Mouse (Mus musculus) telencephalon, adult 2 months (tissue): ENCODE measurements around the gene Ppm1g.

ENCODE experiments used
- DNase-seq: peaks from one replicate; pipeline ENCODE4 v3.0.0-alpha.2; 2011; ENCODE audit warnings: low read depth, low spot score

Ppm1g gene

DNA sequence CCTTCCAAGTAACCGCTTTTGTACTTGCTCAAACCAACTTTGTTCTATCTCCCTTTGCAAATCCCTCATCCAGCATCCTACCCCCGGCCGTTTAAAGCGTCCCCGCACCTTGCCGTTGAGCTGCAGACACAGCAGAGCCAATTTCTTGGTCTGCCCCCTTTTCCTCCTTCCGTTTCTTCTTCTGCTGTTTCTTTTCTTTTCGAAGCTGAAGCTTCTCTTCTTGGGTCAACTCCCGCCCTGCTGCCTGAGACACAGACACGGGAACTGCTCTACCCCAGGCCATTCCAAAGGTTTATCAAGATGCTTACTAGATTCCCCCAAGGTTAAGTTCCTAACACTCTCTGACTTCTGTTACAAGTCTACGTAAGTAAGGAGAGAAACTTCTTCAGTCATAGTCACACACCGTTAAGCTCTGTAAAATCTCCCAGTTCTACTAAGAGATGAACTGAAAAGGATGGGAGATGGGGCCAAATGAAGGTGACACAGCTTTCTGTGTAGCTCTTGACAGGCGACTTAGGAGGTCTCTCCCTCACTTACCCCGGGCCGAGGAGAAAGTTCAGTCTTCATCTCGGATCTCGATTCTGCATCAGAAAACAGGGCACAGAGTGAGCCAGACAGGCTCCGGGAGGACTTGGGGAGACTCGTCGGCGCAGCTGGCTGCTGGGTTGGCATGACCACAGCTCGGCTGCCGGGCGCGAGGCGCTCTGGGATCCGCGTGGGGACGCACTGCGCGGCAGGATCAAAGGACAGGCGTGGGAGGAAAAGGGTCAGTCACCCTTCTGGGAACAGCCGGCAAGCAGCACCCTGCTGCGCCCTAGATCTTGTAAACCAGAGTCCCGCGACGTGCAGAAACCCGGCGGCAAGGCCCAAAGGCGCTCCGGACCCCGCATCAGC, 28.2 kb downstream of the Ppm1g start:
- DNase-seq: no peak

DNA sequence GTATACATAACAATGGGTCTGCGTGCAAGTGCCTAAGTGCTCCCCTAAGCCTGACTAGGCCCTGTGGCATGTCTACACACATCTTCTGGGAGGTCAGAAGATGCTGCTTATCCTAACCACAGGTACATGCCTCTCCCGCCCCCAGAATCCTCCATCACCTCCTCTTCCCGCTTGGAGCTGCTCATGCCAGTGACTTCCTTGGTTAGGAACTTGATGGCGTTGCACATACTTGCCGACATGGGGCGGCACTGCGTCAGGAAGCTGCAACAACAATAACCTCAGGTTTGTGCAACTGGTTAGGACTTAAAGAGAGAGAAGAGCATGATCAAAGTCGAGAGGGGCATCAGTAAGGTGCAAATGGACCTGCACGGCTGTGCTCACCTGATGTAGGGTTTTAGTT, 30.3 kb downstream of the Ppm1g start:
- DNase-seq: no peak

DNA sequence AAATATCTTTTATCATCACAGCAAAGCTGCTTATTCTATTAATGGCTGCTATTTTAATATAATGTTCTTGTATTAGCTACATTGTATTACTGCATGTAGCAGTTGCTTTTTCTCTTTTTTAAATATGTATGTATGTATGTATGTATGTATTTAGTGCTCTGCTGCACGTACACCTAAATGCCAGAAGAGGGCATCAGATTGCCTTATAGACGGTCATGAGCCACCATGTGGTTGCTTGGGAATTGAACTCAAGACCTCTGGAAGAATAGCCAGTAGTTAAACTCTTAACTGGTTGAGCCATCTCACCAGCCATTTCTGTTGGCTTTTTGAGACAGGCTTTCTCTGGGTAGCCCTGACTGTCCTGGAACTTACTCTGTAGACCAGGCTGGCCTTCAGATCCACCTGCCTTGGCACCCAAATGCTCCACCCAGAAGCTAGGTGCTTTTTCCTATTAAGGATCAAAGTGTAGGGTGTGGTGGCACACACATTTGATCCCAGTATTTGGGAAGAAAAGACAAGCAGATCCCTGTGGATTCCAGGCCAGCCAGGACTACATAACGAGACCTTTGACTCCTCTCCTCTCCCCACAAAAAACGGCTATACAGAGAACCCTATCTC, 32.2 kb downstream of the Ppm1g start:
- DNase-seq: no peak

DNA sequence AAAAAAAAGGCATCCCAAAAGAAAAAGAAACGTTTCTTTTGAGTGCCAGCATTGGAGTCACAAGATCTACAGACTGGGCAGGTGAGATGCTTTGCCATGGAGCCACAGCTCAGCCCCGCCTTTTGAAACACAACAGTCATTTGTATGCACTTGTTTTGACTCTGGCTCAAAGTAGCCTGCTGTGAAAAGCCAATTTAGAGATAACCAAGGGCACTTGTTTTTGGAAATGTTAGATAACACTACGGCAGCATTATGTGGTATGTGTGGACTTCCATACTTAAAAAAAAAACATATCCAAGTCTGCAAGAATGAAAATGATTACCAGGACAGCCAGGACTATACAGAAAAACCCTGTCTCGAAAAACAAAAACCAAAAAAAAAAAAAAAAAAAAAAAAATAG, 36.8 kb downstream of the Ppm1g start:
- DNase-seq: no peak

DNA sequence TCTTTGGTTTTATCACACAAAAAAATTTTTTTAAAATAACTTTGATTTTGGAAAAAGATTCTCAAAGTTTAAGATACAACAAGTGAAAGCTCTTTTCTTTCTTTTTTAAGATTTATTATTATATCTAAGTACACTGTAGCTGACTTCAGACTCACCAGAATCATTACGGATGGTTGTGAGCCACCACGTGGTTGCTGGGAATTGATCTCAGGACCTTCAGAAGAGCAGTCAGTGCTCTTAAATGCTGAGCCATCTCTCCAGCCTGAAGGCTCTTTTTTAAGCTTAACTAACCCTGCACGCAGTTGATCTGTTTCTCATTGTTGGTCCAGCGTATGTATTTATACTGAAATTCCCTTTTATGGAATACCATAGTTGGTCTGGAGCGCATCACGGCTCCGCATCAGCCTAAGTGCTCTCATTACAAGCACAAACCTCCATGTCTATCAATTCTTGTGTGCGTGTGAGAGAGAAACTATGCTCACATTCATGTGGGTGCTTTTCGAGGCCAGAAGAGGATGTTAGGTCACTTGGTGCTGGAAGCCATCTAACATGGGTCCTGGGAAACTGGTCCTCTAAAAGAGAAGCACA, 39.2 kb downstream of the Ppm1g start:
- no peak for DNase-seq

DNA sequence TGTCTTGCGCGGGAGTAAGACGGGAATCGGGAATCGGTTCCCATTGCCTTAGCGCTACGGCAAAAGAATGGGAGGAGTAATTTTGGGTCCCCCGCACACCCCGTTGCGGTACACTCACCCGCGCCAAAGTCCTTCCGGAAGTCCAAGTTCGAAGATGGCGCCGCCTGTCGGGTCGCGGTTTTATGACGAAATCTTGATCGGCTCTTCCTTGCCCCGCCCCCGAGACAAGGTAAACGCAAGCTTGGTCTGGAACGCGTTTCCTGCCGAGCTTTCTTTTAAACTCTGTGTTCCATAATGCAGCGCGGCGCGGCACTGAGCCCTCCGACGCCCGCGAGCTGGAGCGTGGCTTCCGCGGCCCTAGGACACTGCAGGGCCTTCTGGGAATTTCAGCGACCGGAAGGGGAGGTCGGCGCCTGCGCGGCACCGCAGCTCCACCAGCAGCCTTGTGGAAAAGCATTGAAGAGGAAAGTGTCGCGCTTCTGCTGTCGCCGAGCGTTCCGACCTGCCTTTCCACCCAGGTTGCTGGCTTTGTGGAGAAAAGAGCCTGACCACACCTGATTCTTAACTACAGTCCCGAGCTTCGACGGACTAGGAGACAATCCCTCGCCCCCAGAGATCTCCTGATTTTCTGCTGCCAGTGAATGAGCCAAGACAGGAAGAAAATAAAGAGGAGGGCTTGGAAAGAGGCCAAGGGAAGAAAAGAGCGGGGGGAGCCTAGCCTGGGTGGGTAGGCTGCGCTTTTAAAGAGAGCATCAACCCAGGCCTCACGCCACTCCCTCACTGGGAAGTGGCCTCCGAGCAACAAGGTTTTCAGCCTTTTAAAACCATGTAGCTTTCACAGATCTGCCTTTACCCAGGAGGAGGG, 40.5 kb downstream of the Ppm1g start, which contains the start of the genes Gm29609 and Gtf3c2:
Gene Gm29609, minus strand, starts transcription at position 146 of the 865 bp plus-strand sequence.
Gene Gtf3c2, minus strand, starts transcription at position 379 of the 865 bp plus-strand sequence.
- DNase-seq: peak; percentile 98

DNA sequence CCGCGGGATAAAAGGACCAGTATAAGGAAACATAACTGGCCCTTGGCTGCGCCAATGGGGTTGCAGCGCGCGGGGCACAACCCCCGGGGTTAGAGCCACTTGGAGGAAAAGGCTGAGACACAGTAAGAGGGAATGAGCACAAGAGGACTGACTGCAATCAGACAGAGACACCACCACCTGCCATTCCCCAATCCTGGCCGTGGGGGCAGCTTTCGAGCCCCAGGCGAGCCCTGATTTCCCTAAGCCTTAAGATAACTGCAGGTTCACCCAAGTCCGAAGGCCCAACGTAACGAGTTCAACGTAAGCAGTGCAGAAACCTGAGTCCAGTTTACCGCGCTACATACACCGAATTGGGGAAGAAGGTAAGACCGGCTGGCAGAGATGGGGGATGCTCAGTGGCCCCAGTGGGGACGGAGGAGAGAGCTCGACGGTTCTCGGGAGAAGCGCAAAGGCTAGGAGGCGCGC, 41.2 kb downstream of the Ppm1g start:
- DNase-seq: no peak

DNA sequence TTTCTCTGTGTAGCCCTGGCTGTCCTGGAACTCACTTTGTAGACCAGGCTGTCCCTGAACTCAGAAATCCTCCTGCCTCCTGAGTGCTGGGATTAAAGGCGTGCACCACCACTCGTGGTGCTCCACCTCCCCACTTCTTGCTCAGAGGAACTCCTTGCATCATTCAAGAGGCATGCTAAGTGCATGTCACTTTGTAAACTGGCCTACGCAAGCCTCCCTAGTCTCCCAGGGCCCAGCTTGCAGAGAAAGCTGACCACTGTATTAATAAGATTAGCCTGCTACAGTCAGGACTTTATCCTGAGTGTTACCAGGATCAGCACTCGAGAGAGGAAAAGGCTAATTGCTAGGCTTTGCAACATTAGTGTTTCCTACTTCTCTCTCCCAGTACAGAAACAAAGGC, 51.9 kb downstream of the Ppm1g start:
- DNase-seq: no peak

DNA sequence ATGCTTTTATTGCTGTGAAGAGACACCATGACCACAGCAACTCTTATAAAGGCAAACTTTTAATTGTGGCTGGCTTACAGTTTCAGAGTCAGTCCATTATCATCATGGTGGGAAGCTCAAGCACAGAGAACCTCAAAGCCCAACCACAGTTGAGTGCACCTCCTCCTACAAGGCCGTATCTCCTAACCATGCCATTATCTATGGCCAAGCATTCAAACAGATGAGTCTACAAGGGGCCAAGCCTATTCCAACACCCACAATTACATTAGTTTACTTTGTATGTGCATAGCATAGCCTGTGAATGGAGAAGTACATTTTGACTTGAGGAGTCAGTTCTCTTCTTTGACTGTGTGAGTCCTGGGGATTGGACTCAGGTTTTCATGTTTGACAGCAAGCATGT, 55.6 kb downstream of the Ppm1g start:
- DNase-seq: no peak

DNA sequence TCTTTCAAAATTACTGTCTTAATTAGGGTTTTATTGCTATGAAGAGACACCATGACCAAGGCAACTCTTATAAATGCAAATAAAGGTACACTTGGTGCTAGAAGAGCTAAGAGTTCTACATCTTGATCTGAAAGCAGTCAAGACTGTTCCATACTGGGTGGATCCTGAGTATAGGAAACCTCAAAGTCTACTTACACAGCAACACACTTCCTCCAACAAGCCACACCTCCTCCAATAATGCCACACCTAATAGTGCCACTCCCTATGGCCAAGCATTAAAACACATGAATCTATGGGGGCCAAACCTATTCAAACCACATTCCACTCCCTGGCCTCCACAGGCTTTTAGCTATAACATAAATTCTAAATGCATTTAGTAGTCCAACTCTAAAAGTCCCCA, 58.0 kb downstream of the Ppm1g start:
- DNase-seq: no peak

DNA sequence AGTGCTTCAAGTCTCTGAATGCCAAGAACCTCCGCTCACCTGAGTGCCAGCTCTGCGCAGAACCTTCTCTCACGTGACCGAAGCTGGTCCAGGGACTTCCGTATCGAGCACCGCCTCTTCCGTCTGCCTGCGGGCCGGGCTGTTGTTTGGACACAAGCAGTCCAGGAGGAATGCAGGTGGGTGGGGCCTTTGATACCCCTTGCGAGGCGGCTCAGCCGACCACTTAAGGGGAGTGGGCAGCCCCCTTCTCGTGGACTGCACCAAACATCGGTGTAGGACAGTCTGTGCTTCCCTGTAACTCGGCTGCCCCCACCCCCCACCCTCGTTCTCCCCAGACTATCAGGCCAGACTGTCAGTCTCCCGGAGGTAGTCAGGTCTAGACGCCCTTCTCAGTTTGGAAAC, 66.3 kb downstream of the Ppm1g start, which contains the start of gene Mpv17:
Gene Mpv17, minus strand, starts transcription at position 100 of the 402 bp plus-strand sequence.
- DNase-seq: peak; percentile 85

DNA sequence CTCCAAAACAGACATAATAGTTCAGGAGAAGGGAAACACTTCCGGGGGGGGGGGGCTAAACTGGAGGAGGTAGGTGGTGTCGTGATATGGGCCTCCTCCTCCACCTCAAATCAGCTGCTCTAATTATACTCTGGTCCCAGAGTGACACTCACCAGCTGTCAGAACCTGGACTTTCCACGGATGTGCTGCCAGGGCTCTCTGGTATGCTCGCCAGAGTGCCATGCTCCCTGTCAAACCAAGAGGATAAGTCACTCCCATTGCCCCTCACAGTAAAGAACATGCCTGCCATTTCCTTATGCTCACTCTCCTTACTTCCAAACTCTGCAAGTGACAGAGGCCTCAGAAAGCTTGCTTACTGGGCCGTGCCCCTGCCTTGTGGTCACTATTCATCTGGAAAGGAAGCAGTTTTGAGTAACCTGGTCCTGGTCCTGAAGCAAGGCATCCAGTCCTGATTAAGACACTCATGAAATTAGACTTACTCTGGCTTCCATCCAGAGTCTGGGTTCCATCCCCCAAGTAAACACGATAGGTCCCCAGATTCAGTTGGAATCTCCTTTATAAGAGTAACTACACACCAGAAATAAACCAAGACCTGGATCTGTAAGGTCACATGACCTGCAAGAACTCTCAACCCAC, 66.9 kb downstream of the Ppm1g start:
- DNase-seq: no peak
